Mouse (Mus musculus) heart, postnatal 0 days (tissue): ENCODE data around the gene Zmym5. TPM values are rescaled to one million over a fixed set of nuclear protein-coding genes. Genes with fewer than 3 reads are reported as not detected.
"Not testable (repeated sequence)": the region's sequence is repeated elsewhere in the genome, so short reads cannot be mapped to it uniquely, and the experiment has no call there.

Experiments used
- ATAC-seq: fragments of 200-750 bp; cut with Nextera tagmentation; 2 replicates; pipeline ENCODE4 v1.8.0; 2017; ENCODE audit warnings: low read depth, moderate number of reproducible peaks, moderate library complexity; ENCODE audit not compliant: insufficient read depth
- DNase-seq: peaks from one replicate; pipeline ENCODE4 v3.0.0-alpha.2; 2016; ENCODE audit warnings: low spot score
- H3K27ac ChIP-seq: fragments of 300-500 bp; sonication (generic); 2 replicates; pipeline ENCODE4 v1.5.1; 2014; ENCODE audit warnings: low read depth, mild to moderate bottlenecking
- H3K27me3 ChIP-seq: fragments of 300-500 bp; sonication (generic); 2 replicates; pipeline ENCODE4 v1.6.1; 2014; ENCODE audit warnings: low read length, mixed read lengths; ENCODE audit not compliant: control insufficient read depth, insufficient read depth
- H3K36me3 ChIP-seq: fragments of 300-500 bp; sonication (generic); replicated peaks from 2 replicates; pipeline ENCODE4 v1.6.1; 2014; ENCODE audit warnings: low read length, mixed read lengths; ENCODE audit not compliant: control insufficient read depth, insufficient read depth
- H3K4me1 ChIP-seq: fragments of 300-500 bp; sonication (generic); 2 replicates; pipeline ENCODE4 v1.6.1; 2014; ENCODE audit warnings: antibody characterized with exemption; ENCODE audit not compliant: control insufficient read depth, insufficient read depth
- H3K4me2 ChIP-seq: fragments of 300-500 bp; sonication (generic); 2 replicates; pipeline ENCODE4 v1.6.1; 2014; ENCODE audit warnings: low read depth, mild to moderate bottlenecking, low read length, moderate library complexity
- H3K4me3 ChIP-seq: fragments of 300-500 bp; sonication (generic); 2 replicates; pipeline ENCODE4 v1.5.1; 2014; ENCODE audit warnings: low read depth, low read length
- H3K9ac ChIP-seq: fragments of 300-500 bp; sonication (generic); replicated peaks from 2 replicates; pipeline ENCODE4 v1.6.1; 2014; ENCODE audit warnings: low read depth, low read length, mixed read lengths
- H3K9me3 ChIP-seq: fragments of 300-500 bp; sonication (generic); replicated peaks from 2 replicates; pipeline ENCODE4 v1.6.1; 2016; ENCODE audit warnings: low read length; ENCODE audit not compliant: control insufficient read depth
- CTCF ChIP-seq: IDR thresholded peaks from 2 replicates; pipeline ENCODE4 v1.5.1; 2016; ENCODE audit warnings: antibody characterized with exemption, control low read depth, low read depth
- EP300 ChIP-seq: IDR thresholded peaks from 2 replicates; pipeline ENCODE4 v1.6.1; 2016; ENCODE audit warnings: antibody characterized with exemption, low read depth
- WGBS: fragments of 180-500 bp; shearing (Covaris S2); extraction: QIAGEN DNeasy Blood & Tissue Kit; methylation state at CpG from one replicate; pipeline ENCODE4 v1.1.7; 2014; 5-methylcytosine and 5-hydroxymethylcytosine counted together
- polyA plus RNA-seq: library from polyadenylated mRNA; unstranded; fragments of >200 nt; fragmentation: Nextera tagmentation; extraction: Ambion mirVana; gene quantifications from 2 replicates; pipeline ENCODE4 v1.2.1, GENCODE M21; 2015
- total RNA-seq: library from RNA; depleted of rRNA; stranded (reverse); fragments of >200 nt; gene quantifications from 2 replicates; pipeline ENCODE4 v1.2.3, GENCODE M21; 2014; ENCODE audit warnings: low replicate concordance; rRNA removed

Zmym5 gene
- 6.1 and 8.5 TPM in 2 replicates for total RNA-seq
- polyA plus RNA-seq, result 17.3 and 18.2 TPM in 2 replicates

- H3K4me3 ChIP-seq, result peak within 1 kb of the TSS; percentile 75
- ATAC-seq (peak; percentile 96), DNase-seq (peak; percentile 59)
- H3K9me3 ChIP-seq, H3K27me3 ChIP-seq, H3K36me3 ChIP-seq: not testable (repeated sequence)
- 0% methylated on average over 35 of the region's 72 CpGs for WGBS
- H3K4me2 ChIP-seq, result peak within 1 kb of the TSS; percentile 71
- peak within 1 kb of the TSS; percentile 97 for H3K27ac ChIP-seq
- peak within 1 kb of the TSS; percentile 83 for H3K9ac ChIP-seq
- H3K4me1 ChIP-seq, result peaks cover 14% of the 10 kb centered on the region; the same call in 1 of the 2 replicates
These were observed at the start of gene Zmym5 for GRCm38 (mm10) chr14:56811701-56812339. Zmym5 (minus strand) TSS chr14:56811716.

DNA sequence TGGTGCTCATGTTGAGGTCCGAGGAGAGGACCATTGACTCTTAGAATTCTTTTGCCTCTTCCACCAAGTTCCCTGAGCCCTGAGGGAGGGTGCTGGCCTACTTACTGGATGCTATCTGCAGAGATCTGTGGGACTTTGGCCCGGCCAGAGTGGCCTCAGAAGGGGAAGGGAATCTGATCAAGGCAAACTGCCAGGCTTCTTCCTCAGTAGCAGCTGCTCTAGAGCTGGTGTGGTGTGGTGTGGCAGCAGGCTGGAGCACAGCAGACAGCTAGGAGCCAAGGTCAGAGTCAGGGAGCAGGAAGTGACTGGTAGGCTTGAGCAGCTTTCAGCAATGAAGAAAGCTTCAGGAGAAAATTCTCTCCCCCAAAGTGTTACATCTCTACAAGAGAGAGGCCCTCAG lies 38.2 kb upstream of the Zmym5 start:
- H3K9ac ChIP-seq, result no peak overlapping the region
- no peak overlapping the region for H3K4me2 ChIP-seq
- H3K27ac ChIP-seq, result no peak overlapping the region
- H3K36me3 ChIP-seq, result no peaks in the 10 kb centered on the region
- no peaks in the 10 kb centered on the region for H3K4me1 ChIP-seq
- peaks cover 16% of the 10 kb centered on the region for H3K9me3 ChIP-seq
- no peak for TF ChIP-seq CTCF
- no peak for TF ChIP-seq EP300
- 52% methylated on average over 2 of the region's 2 CpGs for WGBS
- DNase-seq, result no peak
- H3K4me3 ChIP-seq, result no peak overlapping the region
- no peaks in the 10 kb centered on the region for H3K27me3 ChIP-seq
- ATAC-seq, result no peak

GRCm38 (mm10) chr14:56848322-56848721 lies 36.8 kb upstream of the Zmym5 start:
- no peaks in the 10 kb centered on the region for H3K4me1 ChIP-seq
- H3K27ac ChIP-seq, result no peak overlapping the region
- H3K9ac ChIP-seq, result no peak overlapping the region
- ATAC-seq, result no peak
- H3K4me2 ChIP-seq, result no peak overlapping the region
- TF ChIP-seq EP300, result no peak
- no peak for TF ChIP-seq CTCF
- no peak for DNase-seq
- no peak overlapping the region for H3K4me3 ChIP-seq
- no peaks in the 10 kb centered on the region for H3K36me3 ChIP-seq
- no peaks in the 10 kb centered on the region for H3K27me3 ChIP-seq
- WGBS, result 62% methylated on average over 2 of the region's 2 CpGs
- H3K9me3 ChIP-seq, result peaks cover 4% of the 10 kb centered on the region

DNA sequence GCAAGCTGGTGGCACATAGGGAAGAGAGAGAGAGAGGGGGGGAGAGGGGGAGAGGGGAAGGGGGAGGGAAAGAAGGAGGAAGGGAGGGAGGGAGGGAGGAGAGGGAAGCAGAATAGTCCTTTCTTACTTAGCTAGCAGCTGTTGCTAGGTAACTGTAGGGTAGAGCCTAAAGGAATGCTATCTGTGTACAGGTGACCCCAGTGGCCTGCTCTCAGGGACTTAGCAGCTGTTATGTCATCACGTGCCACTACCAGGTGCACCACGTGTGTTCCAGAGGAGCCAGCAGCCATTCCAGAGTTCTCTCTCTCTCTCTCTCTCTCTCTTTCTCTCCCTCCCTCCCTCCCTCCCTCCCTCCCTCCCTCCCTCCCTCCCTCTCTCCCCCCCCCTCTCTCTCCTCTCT lies 33.0 kb upstream of the Zmym5 start:
- Histone ChIP-seq H3K27ac (no peak overlapping the region), H3K4me3 (no peak overlapping the region), H3K36me3 (no peaks in the 10 kb centered on the region), H3K9me3 (no peaks in the 10 kb centered on the region), H3K27me3 (no peaks in the 10 kb centered on the region), H3K4me2 (no peak overlapping the region), H3K9ac (no peak overlapping the region), H3K4me1 (no peaks in the 10 kb centered on the region)
- 25% methylated on average over 2 of the region's 2 CpGs for WGBS
- DNase-seq (no peak), ATAC-seq (no peak)
- TF ChIP-seq EP300 (no peak), CTCF (no peak)

GRCm38 (mm10) chr14:56844033-56844432 lies 32.5 kb upstream of the Zmym5 start:
- Histone ChIP-seq H3K4me1 (no peaks in the 10 kb centered on the region), H3K4me2 (no peak overlapping the region), H3K27ac (no peak overlapping the region), H3K9ac (no peak overlapping the region), H3K36me3 (no peaks in the 10 kb centered on the region), H3K27me3 (no peaks in the 10 kb centered on the region), H3K4me3 (no peak overlapping the region), H3K9me3 (no peaks in the 10 kb centered on the region)
- TF ChIP-seq CTCF, result no peak
- no peak for TF ChIP-seq EP300
- 68% methylated on average over 4 of the region's 4 CpGs for WGBS
- no peak for ATAC-seq
- no peak for DNase-seq

- not testable (repeated sequence) for DNase-seq, H3K9ac ChIP-seq, H3K9me3 ChIP-seq, H3K27ac ChIP-seq, H3K4me2 ChIP-seq, H3K4me3 ChIP-seq, H3K36me3 ChIP-seq, H3K4me1 ChIP-seq, H3K27me3 ChIP-seq, ATAC-seq
- WGBS, result 88% methylated on average over 5 of the region's 5 CpGs
These were observed 23.1 kb upstream of the Zmym5 start for GRCm38 (mm10) chr14:56834576-56834975.

- H3K9ac ChIP-seq, ATAC-seq, H3K4me3 ChIP-seq, H3K4me1 ChIP-seq, H3K4me2 ChIP-seq, H3K36me3 ChIP-seq, H3K9me3 ChIP-seq, DNase-seq, H3K27me3 ChIP-seq, H3K27ac ChIP-seq: not testable (repeated sequence)
- WGBS, result 52% methylated on average over 10 of the region's 10 CpGs
These were observed 21.7 kb upstream of the Zmym5 start for GRCm38 (mm10) chr14:56833211-56833610.
